Mouse (Mus musculus) kidney, postnatal 0 days (tissue): ENCODE data around the gene Uqcc1. TPM values are rescaled to one million over a fixed set of nuclear protein-coding genes. Genes with fewer than 3 reads are reported as not detected.

Experiments
- ATAC-seq: fragments of 200-750 bp; cut with Nextera tagmentation; replicated peaks from 2 replicates; pipeline ENCODE4 v1.8.0; 2017; ENCODE audit warnings: low read depth, moderate number of reproducible peaks, moderate TSS enrichment, moderate library complexity; ENCODE audit not compliant: low FRiP score
- DNase-seq: peaks from one replicate; pipeline ENCODE4 v3.0.0-alpha.2; 2016; ENCODE audit warnings: low spot score
- H3K27ac ChIP-seq: fragments of 300-500 bp; sonication (generic); 2 replicates; pipeline ENCODE4 v1.5.1; 2014; ENCODE audit warnings: mild to moderate bottlenecking
- H3K27me3 ChIP-seq: fragments of 300-500 bp; sonication (generic); 2 replicates; pipeline ENCODE4 v1.6.1; 2014; ENCODE audit warnings: low read length, mixed read lengths; ENCODE audit not compliant: insufficient read depth
- H3K36me3 ChIP-seq: fragments of 300-500 bp; sonication (generic); 2 replicates; pipeline ENCODE4 v1.6.1; 2014; ENCODE audit warnings: low read length, mixed read lengths; ENCODE audit not compliant: insufficient read depth
- H3K4me1 ChIP-seq: fragments of 300-500 bp; sonication (generic); replicated peaks from 2 replicates; pipeline ENCODE4 v1.6.1; 2014; ENCODE audit warnings: antibody characterized with exemption, low read length, mixed read lengths; ENCODE audit not compliant: insufficient read depth
- H3K4me2 ChIP-seq: fragments of 300-500 bp; sonication (generic); 2 replicates; pipeline ENCODE4 v1.6.1; 2014; ENCODE audit warnings: mild to moderate bottlenecking, low read length, moderate library complexity, mixed read lengths
- H3K4me3 ChIP-seq: fragments of 300-500 bp; sonication (generic); replicated peaks from 2 replicates; pipeline ENCODE4 v1.5.1; 2014; ENCODE audit warnings: low read depth, low read length
- H3K9ac ChIP-seq: fragments of 300-500 bp; sonication (generic); 2 replicates; pipeline ENCODE4 v1.6.1; 2014; ENCODE audit warnings: low read depth, low read length
- H3K9me3 ChIP-seq: fragments of 300-500 bp; sonication (generic); replicated peaks from 2 replicates; pipeline ENCODE4 v1.6.1; 2016; ENCODE audit warnings: low read length, inconsistent platforms, mixed read lengths
- CTCF ChIP-seq: IDR thresholded peaks from 2 replicates; pipeline ENCODE4 v1.5.1; 2016; ENCODE audit warnings: antibody characterized with exemption, low read depth, mild to moderate bottlenecking, moderate library complexity
- WGBS: fragments of 180-500 bp; shearing (Covaris S2); extraction: QIAGEN DNeasy Blood & Tissue Kit; methylation state at CpG from one replicate; pipeline ENCODE4 v1.1.7; 2014; 5-methylcytosine and 5-hydroxymethylcytosine counted together
- polyA plus RNA-seq: library from polyadenylated mRNA; unstranded; fragments of >200 nt; fragmentation: Nextera tagmentation; extraction: Ambion mirVana; gene quantifications from 2 replicates; pipeline ENCODE4 v1.2.1, GENCODE M21; 2015

Uqcc1 gene
- polyA plus RNA-seq, 1 experiment from 2014 or later, result 72.9 TPM

- TF ChIP-seq CTCF, result no peak
- Histone ChIP-seq H3K9ac (no peak overlapping the region), H3K36me3 (peaks cover 47% of the 10 kb centered on the region), H3K4me1 (no peaks in the 10 kb centered on the region), H3K4me2 (no peak overlapping the region), H3K4me3 (no peak overlapping the region), H3K27ac (no peak overlapping the region), H3K27me3 (no peaks in the 10 kb centered on the region), H3K9me3 (no peaks in the 10 kb centered on the region)
- no peak for DNase-seq
- WGBS, result 80% methylated on average over 7 of the region's 7 CpGs
- no peak for ATAC-seq
Observed at GRCm38 (mm10) chr2:155850120-155850519, 80.0 kb downstream of the Uqcc1 start.

GRCm38 (mm10) chr2:155849464-155849863 lies 80.6 kb downstream of the Uqcc1 start:
- Histone ChIP-seq H3K4me1 (no peaks in the 10 kb centered on the region), H3K4me2 (no peak overlapping the region), H3K9me3 (no peaks in the 10 kb centered on the region), H3K9ac (no peak overlapping the region), H3K27ac (no peak overlapping the region), H3K4me3 (no peak overlapping the region), H3K27me3 (no peaks in the 10 kb centered on the region), H3K36me3 (peaks cover 47% of the 10 kb centered on the region)
- 56% methylated on average over 7 of the region's 7 CpGs for WGBS
- no peak for TF ChIP-seq CTCF
- no peak for DNase-seq
- ATAC-seq, result no peak

- H3K27me3 ChIP-seq, result no peaks in the 10 kb centered on the region
- peak; percentile 97 for TF ChIP-seq CTCF
- H3K4me2 ChIP-seq, result no peak overlapping the region
- DNase-seq, result peak; percentile 89
- no peak overlapping the region for H3K4me3 ChIP-seq
- no peaks in the 10 kb centered on the region for H3K4me1 ChIP-seq
- peaks cover 42% of the 10 kb centered on the region for H3K36me3 ChIP-seq
- ATAC-seq, result no peak
- H3K9me3 ChIP-seq, result no peaks in the 10 kb centered on the region
- no peak overlapping the region for H3K27ac ChIP-seq
- 27% methylated on average over 6 of the region's 6 CpGs for WGBS
- H3K9ac ChIP-seq, result no peak overlapping the region
Observed at GRCm38 (mm10) chr2:155848291-155848690, 81.8 kb downstream of the Uqcc1 start.

- no peaks in the 10 kb centered on the region for H3K9me3 ChIP-seq
- ATAC-seq, result no peak
- H3K4me1 ChIP-seq, result no peaks in the 10 kb centered on the region
- no peaks in the 10 kb centered on the region for H3K27me3 ChIP-seq
- no peak overlapping the region for H3K4me3 ChIP-seq
- no peak for DNase-seq
- no peak overlapping the region for H3K9ac ChIP-seq
- H3K27ac ChIP-seq, result no peak overlapping the region
- TF ChIP-seq CTCF, result no peak
- WGBS, result 54% methylated on average over 8 of the region's 8 CpGs
- peaks cover 41% of the 10 kb centered on the region for H3K36me3 ChIP-seq
- no peak overlapping the region for H3K4me2 ChIP-seq
Observed at GRCm38 (mm10) chr2:155846930-155847329, 83.2 kb downstream of the Uqcc1 start.

- H3K27ac ChIP-seq, result no peak overlapping the region
- DNase-seq (no peak), ATAC-seq (no peak)
- H3K4me3 ChIP-seq, result no peak overlapping the region
- no peaks in the 10 kb centered on the region for H3K27me3 ChIP-seq
- H3K4me1 ChIP-seq, result no peaks in the 10 kb centered on the region
- 84% methylated on average over 4 of the region's 4 CpGs for WGBS
- no peaks in the 10 kb centered on the region for H3K9me3 ChIP-seq
- TF ChIP-seq CTCF, result no peak
- H3K4me2 ChIP-seq, result no peak overlapping the region
- H3K36me3 ChIP-seq, result no peaks in the 10 kb centered on the region
- H3K9ac ChIP-seq, result no peak overlapping the region
Observed at GRCm38 (mm10) chr2:155838961-155839360, 91.1 kb downstream of the Uqcc1 start.

GRCm38 (mm10) chr2:155837961-155838360 lies 92.1 kb downstream of the Uqcc1 start:
- H3K9me3 ChIP-seq, result no peaks in the 10 kb centered on the region
- DNase-seq (no peak), ATAC-seq (no peak)
- no peak overlapping the region for H3K27ac ChIP-seq
- no peaks in the 10 kb centered on the region for H3K4me1 ChIP-seq
- no peak overlapping the region for H3K4me3 ChIP-seq
- TF ChIP-seq CTCF, result no peak
- no peak overlapping the region for H3K9ac ChIP-seq
- H3K27me3 ChIP-seq, result no peaks in the 10 kb centered on the region
- WGBS, result 47% methylated on average over 3 of the region's 3 CpGs
- no peaks in the 10 kb centered on the region for H3K36me3 ChIP-seq
- no peak overlapping the region for H3K4me2 ChIP-seq

GRCm38 (mm10) chr2:155834732-155835131 lies 95.4 kb downstream of the Uqcc1 start, which contains the start of gene Fam83c:
Fam83c (minus strand) TSS chr2:155834854.
- H3K27ac ChIP-seq, result no peak within 1 kb of the TSS
- WGBS, result 65% methylated on average over 9 of the region's 9 CpGs
- no peaks in the 10 kb centered on the region for H3K36me3 ChIP-seq
- no peak within 1 kb of the TSS for H3K9ac ChIP-seq
- H3K4me2 ChIP-seq, result no peak within 1 kb of the TSS
- TF ChIP-seq CTCF, result no peak
- DNase-seq (no peak), ATAC-seq (no peak)
- H3K4me3 ChIP-seq, result no peak within 1 kb of the TSS
- H3K4me1 ChIP-seq, result no peaks in the 10 kb centered on the region
- no peaks in the 10 kb centered on the region for H3K9me3 ChIP-seq
- no peaks in the 10 kb centered on the region for H3K27me3 ChIP-seq
